Mouse (Mus musculus) kidney, embryonic 14.5 days (tissue): ENCODE data around the gene Gm21725. TPM values are rescaled to one million over a fixed set of nuclear protein-coding genes. Genes with fewer than 3 reads are reported as not detected.
"Not testable (repeated sequence)": the region's sequence is repeated elsewhere in the genome, so short reads cannot be mapped to it uniquely, and the experiment has no call there.

ENCODE experiments used
- ATAC-seq: fragments of 200-750 bp; cut with Nextera tagmentation; 2 replicates; pipeline ENCODE4 v1.8.0; 2017; ENCODE audit warnings: moderate number of reproducible peaks, mild to moderate bottlenecking, moderate TSS enrichment, moderate library complexity; ENCODE audit not compliant: low FRiP score, low TSS enrichment
- H3K27ac ChIP-seq: fragments of 300-500 bp; sonication (generic); 2 replicates; pipeline ENCODE4 v1.5.1; 2014; ENCODE audit warnings: low read depth, mild to moderate bottlenecking, low read length, moderate library complexity, mixed read lengths
- H3K27me3 ChIP-seq: fragments of 300-500 bp; sonication (generic); 2 replicates; pipeline ENCODE4 v1.6.1; 2014; ENCODE audit warnings: mild to moderate bottlenecking, low read length; ENCODE audit not compliant: control insufficient read depth, insufficient read depth
- H3K36me3 ChIP-seq: fragments of 300-500 bp; sonication (generic); 2 replicates; pipeline ENCODE4 v1.6.1; 2014; ENCODE audit warnings: low read length, mixed read lengths; ENCODE audit not compliant: control insufficient read depth, insufficient read depth
- H3K4me1 ChIP-seq: fragments of 300-500 bp; sonication (generic); 2 replicates; pipeline ENCODE4 v1.6.1; 2014; ENCODE audit warnings: low read length, mixed read lengths; ENCODE audit not compliant: control insufficient read depth, insufficient read depth
- H3K4me2 ChIP-seq: fragments of 300-500 bp; sonication (generic); replicated peaks from 2 replicates; pipeline ENCODE4 v1.6.1; 2014; ENCODE audit warnings: low read depth, mild to moderate bottlenecking, low read length
- H3K4me3 ChIP-seq: fragments of 300-500 bp; sonication (generic); 2 replicates; pipeline ENCODE4 v1.5.1; 2014; ENCODE audit warnings: mild to moderate bottlenecking, low read length
- H3K9ac ChIP-seq: fragments of 300-500 bp; sonication (generic); 2 replicates; pipeline ENCODE4 v1.6.1; 2014; ENCODE audit warnings: low read depth, mild to moderate bottlenecking, low read length, moderate library complexity
- H3K9me3 ChIP-seq: fragments of 300-500 bp; sonication (generic); 2 replicates; pipeline ENCODE4 v1.6.1; 2016; ENCODE audit warnings: low read length; ENCODE audit not compliant: control insufficient read depth
- WGBS: fragments of 180-500 bp; shearing (Covaris S2); extraction: QIAGEN DNeasy Blood & Tissue Kit; methylation state at CpG from one replicate; pipeline ENCODE4 v1.1.7; 2014; 5-methylcytosine and 5-hydroxymethylcytosine counted together
- polyA plus RNA-seq: library from polyadenylated mRNA; unstranded; fragments of >200 nt; fragmentation: Nextera tagmentation; extraction: Ambion mirVana; gene quantifications from 2 replicates; pipeline ENCODE4 v1.2.1, GENCODE M21; 2014

Gene Gm21725
- not detected in 2 replicates for polyA plus RNA-seq

- not testable (repeated sequence) for H3K27me3 ChIP-seq, H3K27ac ChIP-seq, H3K9me3 ChIP-seq, H3K4me1 ChIP-seq, H3K4me3 ChIP-seq, ATAC-seq, H3K36me3 ChIP-seq, H3K4me2 ChIP-seq, H3K9ac ChIP-seq
- no CpG with 5 or more reads among the region's 3 CpGs for WGBS
These were observed at the start of gene Gm21725 for GRCm38 (mm10) chrY:13348963-13349362. Gm21725 (minus strand) TSS chrY:13349063.

Other genes with a start within 250 kb of the Gm21725 start
- gene Gm21891, start 215.6 kb downstream of the Gm21725 start, polyA plus RNA-seq: not detected in 2 replicates
- gene Gm21425, start 187.1 kb downstream of the Gm21725 start, polyA plus RNA-seq: not detected in 2 replicates
- gene Gm21828, start 125.1 kb downstream of the Gm21725 start, polyA plus RNA-seq: not detected in 2 replicates
- not detected in 2 replicates for gene Gm21440, start 96.7 kb downstream of the Gm21725 start, polyA plus RNA-seq
- not detected in 2 replicates for gene Gm21454, start 96.6 kb downstream of the Gm21725 start, polyA plus RNA-seq
- gene Gm21866, start 116.5 kb upstream of the Gm21725 start, polyA plus RNA-seq: not detected in 2 replicates
- gene Gm20773, start 145.0 kb upstream of the Gm21725 start, polyA plus RNA-seq: not detected in 2 replicates